Mouse (Mus musculus) ovary, postnatal 14 days (tissue): ENCODE data around the gene Ykt6.

ENCODE experiments used
- DNase-seq: peaks from one replicate; pipeline ENCODE4 v3.0.0; 2022; ENCODE audit warnings: low spot score

Ykt6 gene

GRCm38 (mm10) chr11:5948546-5949250 lies 6.8 kb upstream of the Ykt6 start:
- DNase-seq: no peak

GRCm38 (mm10) chr11:5949586-5950352 lies 5.7 kb upstream of the Ykt6 start, which contains the start of gene Gck:
TSS of gene Gck (minus strand) at chr11:5950081.
- DNase-seq: no peak

DNA sequence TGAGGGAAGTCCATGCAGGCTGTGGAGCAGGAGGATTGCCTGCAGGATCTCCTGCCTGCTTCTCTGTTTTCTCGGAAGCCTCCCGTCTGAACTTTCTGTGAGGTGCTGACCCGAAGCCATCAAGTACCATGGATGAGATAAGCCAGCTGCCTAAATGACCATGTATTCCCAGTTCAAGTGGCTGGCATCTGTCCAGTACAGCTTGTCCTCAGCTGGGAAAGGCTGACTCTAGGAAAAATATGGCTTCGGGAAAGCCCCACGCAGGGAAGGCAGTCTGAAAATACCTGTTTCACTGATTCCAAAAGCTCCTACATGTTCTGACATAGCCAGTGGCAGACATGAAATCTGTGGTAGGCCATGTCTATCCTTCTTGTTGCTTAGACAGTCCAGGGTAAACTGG lies 3.0 kb upstream of the Ykt6 start:
- no peak for DNase-seq

DNA sequence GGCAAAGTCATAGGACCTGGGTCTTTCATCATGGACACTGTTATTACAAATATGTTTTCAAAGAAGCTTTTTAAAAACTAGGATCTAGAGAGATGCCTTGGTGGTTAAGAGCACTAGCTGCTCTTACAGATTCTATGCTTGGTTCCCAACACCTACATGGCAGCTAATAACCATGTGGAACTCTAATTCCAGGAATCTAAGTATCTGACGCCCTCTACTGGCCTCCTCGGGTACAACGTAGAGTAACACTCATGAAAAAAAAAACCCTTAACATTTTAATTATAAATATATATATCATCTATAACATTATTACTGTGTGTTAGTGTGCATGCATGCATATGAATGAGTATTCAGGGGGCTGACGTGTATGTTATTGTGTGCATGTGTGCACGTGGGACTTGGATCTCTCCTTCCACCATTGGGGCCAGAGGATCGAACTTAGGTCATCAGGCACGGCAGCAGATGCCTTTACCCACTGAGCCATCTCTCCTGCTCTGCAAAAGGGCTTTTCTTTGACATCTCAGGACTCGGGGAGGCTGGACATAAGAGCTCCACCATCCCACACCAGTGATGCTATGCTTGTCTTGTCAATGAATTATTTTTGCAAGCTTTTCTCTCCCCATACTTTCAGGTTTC lies 2.2 kb upstream of the Ykt6 start:
- DNase-seq: peak; percentile 25

GRCm38 (mm10) chr11:5954435-5954834 lies 1.1 kb upstream of the Ykt6 start:
- DNase-seq: no peak

DNA sequence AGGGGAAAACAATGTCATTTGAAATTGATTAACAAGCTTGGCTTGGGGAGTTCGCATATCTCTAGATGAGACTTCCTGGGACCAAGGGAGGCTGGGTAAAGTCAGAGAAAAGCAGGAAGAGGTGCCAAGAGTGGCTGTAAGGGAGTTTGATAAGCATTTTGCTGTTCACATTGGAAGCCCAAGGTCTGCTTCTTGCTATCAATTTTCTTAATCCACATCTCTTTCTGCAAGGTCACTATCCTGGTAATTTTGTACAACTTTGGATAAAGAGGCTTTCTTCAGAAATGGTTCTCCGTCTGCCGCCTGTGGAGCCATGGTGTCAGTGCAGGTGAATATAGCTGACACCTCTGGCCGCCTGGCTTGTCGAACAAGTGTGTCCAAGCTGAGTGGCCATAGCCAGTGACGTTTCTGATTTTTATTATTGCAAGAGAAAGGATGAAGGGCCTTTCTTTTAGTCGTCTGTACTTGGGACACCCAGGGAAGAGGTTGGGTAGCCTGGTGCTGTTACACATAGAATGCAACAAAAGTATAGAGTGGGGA lies 458 bp upstream of the Ykt6 start:
- peak; percentile 48 for DNase-seq

DNA sequence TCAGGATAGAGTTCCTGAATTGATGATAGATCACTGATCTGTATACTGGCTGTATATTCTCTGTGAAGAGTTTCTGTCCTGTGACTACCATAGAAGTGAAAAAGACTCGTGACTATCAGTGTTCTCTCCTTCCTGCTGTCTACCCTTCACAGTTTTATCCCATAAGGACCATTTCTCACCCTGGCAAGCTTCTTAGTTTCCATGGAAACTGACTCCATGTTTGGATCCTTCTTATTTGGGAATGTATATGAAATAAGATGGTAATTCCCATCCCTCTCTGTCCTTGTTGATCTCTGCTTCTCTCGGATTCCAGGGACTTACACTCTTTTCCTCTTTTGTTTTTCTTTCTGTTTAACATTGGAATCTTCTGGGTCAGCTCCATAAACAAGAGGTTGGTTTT lies 4.6 kb downstream of the Ykt6 start:
- DNase-seq: no peak

- DNase-seq: no peak
Measured at GRCm38 (mm10) chr11:5965865-5966264, 10.4 kb downstream of the Ykt6 start.

GRCm38 (mm10) chr11:5966751-5967150 lies 11.3 kb downstream of the Ykt6 start:
- no peak for DNase-seq

DNA sequence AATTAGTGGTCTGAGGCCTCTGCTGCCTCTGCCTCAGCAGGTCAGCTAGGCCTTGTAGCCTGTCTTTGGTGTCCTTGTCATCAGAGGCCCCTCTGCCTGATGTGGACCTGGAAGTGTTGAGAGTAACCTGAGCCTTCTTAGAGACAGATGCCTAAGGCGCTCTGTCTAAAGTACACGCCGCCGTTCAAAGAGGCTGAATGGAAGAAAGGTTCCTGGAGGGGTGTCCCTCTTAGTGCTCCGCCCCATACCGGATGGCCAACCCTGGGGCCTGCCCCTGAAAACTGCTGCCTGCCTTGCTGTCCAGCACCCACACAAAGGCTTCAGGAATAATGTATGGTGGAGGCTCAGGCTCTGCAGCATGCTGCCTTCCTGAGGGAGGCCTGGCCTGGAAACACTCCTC lies 12.7 kb downstream of the Ykt6 start:
- DNase-seq: no peak

DNA sequence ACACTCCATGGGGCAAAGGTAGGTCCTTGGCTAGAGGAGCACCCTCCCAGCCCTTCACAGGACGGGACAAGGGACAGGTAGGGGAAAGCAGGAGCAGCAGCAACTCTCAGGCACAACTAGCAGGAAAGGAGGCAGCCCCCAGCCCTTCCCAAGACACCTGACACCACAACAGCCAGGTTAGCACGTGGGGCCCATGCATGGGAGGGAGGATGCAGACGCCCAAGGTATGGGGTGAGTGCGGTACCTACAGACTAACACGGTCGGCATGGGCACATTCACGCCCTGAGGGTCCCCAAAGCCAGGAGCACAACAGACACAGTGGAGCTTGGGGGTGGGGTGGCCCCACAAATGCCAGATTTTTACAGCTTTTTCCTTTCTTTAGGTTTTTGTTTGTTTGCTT lies 15.7 kb downstream of the Ykt6 start:
- no peak for DNase-seq

- no peak for DNase-seq
Measured at GRCm38 (mm10) chr11:5973151-5973550, 17.7 kb downstream of the Ykt6 start.

- no peak for DNase-seq
Measured at GRCm38 (mm10) chr11:5974053-5974452, 18.6 kb downstream of the Ykt6 start.

DNA sequence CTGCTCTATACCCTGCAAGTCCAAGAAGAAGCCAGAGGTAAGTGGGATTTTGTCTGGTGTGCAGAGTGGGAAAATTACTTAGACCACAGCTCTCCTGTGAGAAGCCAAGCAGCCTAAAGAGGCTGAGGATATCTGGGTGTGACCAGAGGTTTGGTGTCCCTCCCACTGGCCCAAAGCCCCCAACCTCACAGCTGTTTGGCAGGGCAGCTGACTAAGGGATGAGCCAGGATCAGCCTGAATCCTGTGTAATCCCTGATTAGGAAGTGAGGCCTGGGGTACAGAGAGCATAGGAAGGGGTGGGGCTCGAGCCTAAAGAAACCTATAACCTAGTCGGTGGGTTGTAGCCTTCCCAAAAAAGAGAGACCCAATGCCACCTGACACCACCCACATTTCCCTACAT lies 19.6 kb downstream of the Ykt6 start:
- no peak for DNase-seq

- no peak for DNase-seq
Measured at GRCm38 (mm10) chr11:5976106-5976505, 20.6 kb downstream of the Ykt6 start.

DNA sequence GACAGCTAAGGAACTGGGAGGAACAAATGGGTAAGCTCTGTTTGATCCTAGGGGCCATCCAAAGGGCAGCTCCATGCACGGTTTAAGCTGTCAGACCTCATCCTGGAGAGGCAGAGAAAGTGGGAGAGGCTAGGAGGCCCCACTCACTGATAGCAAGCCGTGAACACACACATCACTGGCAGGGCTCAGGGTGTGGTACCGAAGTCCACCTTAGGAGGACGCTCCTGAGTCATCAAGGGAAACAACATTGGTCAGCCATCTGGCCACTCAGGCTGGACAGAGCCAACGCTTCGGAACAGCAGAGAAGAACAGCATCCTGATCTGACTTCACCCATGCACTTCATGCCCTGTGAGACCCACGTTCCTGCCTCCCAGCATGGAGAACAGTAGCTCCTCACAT lies 23.6 kb downstream of the Ykt6 start:
- no peak for DNase-seq

GRCm38 (mm10) chr11:5980108-5980507 lies 24.6 kb downstream of the Ykt6 start:
- no peak for DNase-seq

DNA sequence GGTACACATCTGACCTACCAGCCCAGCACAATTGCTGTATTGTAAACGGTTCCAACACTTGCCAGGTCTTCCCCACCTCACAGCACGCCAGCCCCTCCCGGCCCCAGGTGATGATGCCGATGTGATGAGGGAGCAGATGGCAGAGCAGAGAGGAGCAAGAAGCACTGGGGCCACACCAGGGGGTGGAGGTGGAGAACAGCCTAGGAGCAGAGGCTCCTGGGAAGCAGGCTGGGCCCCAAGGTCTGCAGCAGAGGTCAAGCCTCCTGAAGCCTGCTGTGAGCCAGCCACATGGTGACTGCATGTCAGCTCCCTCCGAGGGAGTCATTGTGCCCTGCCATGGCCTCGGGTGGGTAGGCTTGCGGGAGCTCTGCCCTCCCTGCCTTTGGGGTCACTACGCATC lies 25.1 kb downstream of the Ykt6 start:
- no peak for DNase-seq

- no peak for DNase-seq
Measured at GRCm38 (mm10) chr11:5981323-5981722, 25.8 kb downstream of the Ykt6 start.

DNA sequence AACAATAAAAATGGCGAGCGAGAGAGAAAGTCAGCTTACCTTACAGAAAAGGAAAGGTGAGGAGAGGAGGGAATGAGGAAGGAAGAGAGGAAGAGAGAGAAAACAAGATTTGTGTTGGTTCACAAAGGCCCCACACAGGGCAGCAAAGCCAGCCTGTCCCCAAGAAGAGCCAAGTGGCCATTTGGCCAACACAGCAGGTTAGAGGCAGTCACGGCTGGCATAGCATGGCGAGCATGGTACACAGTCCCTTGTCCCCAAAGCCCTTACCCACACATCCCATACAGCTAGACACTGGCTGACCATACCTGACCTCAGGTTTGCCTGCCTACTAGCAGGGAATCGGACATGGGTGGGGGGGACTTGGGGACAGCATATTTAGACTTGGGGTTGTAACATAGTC lies 28.1 kb downstream of the Ykt6 start:
- DNase-seq: no peak

GRCm38 (mm10) chr11:5988126-5988525 lies 32.6 kb downstream of the Ykt6 start:
- no peak for DNase-seq

GRCm38 (mm10) chr11:5989954-5990593 lies 34.6 kb downstream of the Ykt6 start:
- no peak for DNase-seq
